Mouse (Mus musculus) CD4-positive helper T cell, adult 2 months (primary cell): ENCODE results near the gene Vash1.
A peak's percentile ranks its signal among the peaks of the same experiment; 100 is the strongest.

Experiments
- DNase-seq: peaks from one replicate; pipeline ENCODE4 v3.0.0-alpha.2; 2012; ENCODE audit warnings: low read depth, missing footprints, low spot score

Vash1 gene

GRCm38 (mm10) chr12:86678591-86679545 is at the start of gene Vash1:
TSS of gene Vash1 (plus strand) at chr12:86678700.
- DNase-seq = peak; percentile 42

GRCm38 (mm10) chr12:86628783-86629172 is 49.7 kb upstream of the Vash1 start:
- DNase-seq = no peak

GRCm38 (mm10) chr12:86641763-86642162 is 36.7 kb upstream of the Vash1 start:
- peak; percentile 16 for DNase-seq

- DNase-seq = no peak
Measured at GRCm38 (mm10) chr12:86644512-86645273, 33.8 kb upstream of the Vash1 start.

- no peak for DNase-seq
Measured at GRCm38 (mm10) chr12:86645494-86645893, 33.0 kb upstream of the Vash1 start.

GRCm38 (mm10) chr12:86646831-86647230 is 31.7 kb upstream of the Vash1 start:
- DNase-seq = no peak

GRCm38 (mm10) chr12:86647279-86647678 is 31.2 kb upstream of the Vash1 start:
- DNase-seq = no peak

GRCm38 (mm10) chr12:86647736-86648135 is 30.8 kb upstream of the Vash1 start:
- no peak for DNase-seq

- no peak for DNase-seq
Measured at GRCm38 (mm10) chr12:86648489-86648888, 30.0 kb upstream of the Vash1 start.

- DNase-seq = no peak
Measured at GRCm38 (mm10) chr12:86651301-86651860, 27.1 kb upstream of the Vash1 start.

- no peak for DNase-seq
Measured at GRCm38 (mm10) chr12:86652570-86653041, 25.9 kb upstream of the Vash1 start.

GRCm38 (mm10) chr12:86659447-86659968 is 19.0 kb upstream of the Vash1 start:
- DNase-seq = no peak

- no peak for DNase-seq
Measured at GRCm38 (mm10) chr12:86660466-86660865, 18.0 kb upstream of the Vash1 start.

- no peak for DNase-seq
Measured at GRCm38 (mm10) chr12:86665656-86666055, 12.8 kb upstream of the Vash1 start.

GRCm38 (mm10) chr12:86668404-86668803 is 10.1 kb upstream of the Vash1 start:
- DNase-seq = no peak

- DNase-seq = no peak
Measured at GRCm38 (mm10) chr12:86672105-86672504, 6.4 kb upstream of the Vash1 start.

GRCm38 (mm10) chr12:86672507-86672906 is 6.0 kb upstream of the Vash1 start:
- no peak for DNase-seq

GRCm38 (mm10) chr12:86679546-86679930 is 1.0 kb downstream of the Vash1 start:
- no peak for DNase-seq

GRCm38 (mm10) chr12:86679991-86680491 is 1.5 kb downstream of the Vash1 start:
- DNase-seq = no peak

GRCm38 (mm10) chr12:86680591-86681193 is 2.2 kb downstream of the Vash1 start:
- DNase-seq = no peak

- no peak for DNase-seq
Measured at GRCm38 (mm10) chr12:86681626-86682025, 3.1 kb downstream of the Vash1 start.
